Mouse (Mus musculus) thymus, postnatal 10 days (tissue): ENCODE data around the gene Wdsub1.
"Not testable (repeated sequence)": the region's sequence is repeated elsewhere in the genome, so short reads cannot be mapped to it uniquely, and the experiment has no call there.

ENCODE experiments used
- DNase-seq, 2 experiments: peaks; one replicate each; pipeline ENCODE4 v3.0.0; 2021; ENCODE audit warnings: low spot score in 2 of 2

Gene Wdsub1

DNA sequence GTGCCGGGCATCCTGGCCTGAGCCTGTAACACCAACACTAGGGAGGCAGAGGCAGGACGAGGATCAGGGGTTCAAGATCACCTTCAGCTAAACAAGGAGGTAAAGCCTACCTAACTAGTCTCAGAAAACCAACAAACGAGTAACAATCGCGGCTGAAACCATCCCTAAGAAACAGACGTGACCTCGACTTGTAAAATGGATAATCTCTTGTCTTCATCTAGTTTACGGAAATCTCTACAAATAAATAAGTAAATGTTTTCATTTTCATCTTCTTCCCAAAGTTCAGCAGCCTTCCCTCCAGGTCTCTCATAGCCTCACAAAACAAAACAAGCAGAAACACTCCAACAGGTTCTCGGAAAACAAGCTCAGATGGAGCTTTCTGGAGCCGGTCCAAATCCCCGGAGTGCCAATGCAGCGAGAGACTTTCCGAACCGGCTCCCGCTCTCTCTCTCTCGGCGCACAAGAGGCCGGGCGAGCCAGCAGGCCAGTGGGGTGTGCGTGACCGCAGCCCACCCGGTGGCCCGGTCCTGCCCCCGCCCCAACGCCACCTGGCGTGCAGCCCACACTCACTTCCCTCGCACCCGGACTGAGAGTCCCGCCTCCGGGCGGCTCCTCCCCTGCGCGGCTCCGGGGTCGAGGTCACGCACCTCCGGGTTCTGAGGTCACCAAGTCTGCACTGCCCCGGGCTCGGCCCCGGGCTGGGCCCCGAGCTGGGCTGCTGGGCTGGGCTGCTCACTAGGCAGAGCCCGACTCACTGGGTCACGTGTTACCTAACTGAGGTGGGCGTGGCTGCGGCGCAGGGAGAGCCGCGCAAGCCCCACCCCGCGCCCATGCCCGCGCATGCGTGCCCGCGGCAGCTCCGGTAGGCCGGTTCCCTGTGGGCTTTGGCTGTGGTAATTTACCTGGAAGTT is at the start of gene Wdsub1:
Wdsub1 (minus strand) TSS at position 761 of the 911 bp plus-strand sequence.
- DNase-seq, result peak; percentile 85 to 91

DNA sequence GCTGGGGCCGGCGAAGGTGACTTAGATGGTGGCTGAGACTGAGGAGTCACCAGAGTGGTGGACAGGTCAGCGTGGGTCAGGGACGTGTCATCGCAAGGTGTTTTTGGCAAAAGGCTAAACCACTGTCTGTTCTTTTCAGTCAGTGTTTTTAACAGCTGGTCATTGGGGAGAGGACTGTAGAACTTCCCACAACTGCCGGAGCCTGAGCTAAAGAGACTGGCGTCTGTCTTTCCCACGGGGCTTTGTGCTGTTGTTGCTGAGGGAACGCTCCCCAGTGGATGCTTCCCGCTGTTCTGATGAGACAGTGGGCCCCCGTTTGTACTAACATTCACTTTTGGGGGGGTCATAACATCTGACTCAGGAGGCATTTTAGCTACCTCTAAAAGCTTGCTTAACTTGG is 31.2 kb upstream of the Wdsub1 start:
- DNase-seq, result no peak

GRCm38 (mm10) chr2:59908048-59908447 is 25.7 kb upstream of the Wdsub1 start:
- no peak for DNase-seq

GRCm38 (mm10) chr2:59904007-59904406 is 21.6 kb upstream of the Wdsub1 start:
- DNase-seq, result no peak

GRCm38 (mm10) chr2:59898666-59899065 is 16.3 kb upstream of the Wdsub1 start:
- no peak for DNase-seq

- DNase-seq, result no peak
Observed at GRCm38 (mm10) chr2:59898105-59898504, 15.7 kb upstream of the Wdsub1 start.

- DNase-seq, result no peak
Observed at GRCm38 (mm10) chr2:59896837-59897236, 14.4 kb upstream of the Wdsub1 start.

GRCm38 (mm10) chr2:59896400-59896799 is 14.0 kb upstream of the Wdsub1 start:
- no peak for DNase-seq

DNA sequence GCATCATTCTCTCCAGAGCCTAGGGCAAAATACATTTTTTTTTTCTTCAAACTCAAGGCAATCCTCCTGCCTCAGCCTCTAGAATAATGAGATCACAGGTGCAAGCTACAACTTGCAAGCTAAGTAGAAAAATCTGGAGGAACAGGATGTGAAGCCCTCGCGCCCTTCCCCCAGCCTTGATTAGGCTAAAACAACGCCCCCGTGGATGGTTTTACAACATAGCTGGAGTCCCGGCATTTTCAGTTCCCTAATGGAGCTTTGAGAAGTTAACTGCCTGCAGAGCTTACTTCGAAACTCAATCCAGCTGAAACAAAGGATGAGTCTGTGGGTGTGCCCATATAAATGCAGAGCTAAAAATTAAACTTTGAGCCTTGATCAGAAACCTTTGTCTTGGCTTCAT is 7.3 kb upstream of the Wdsub1 start:
- DNase-seq, result no peak

- DNase-seq, result no peak
Observed at GRCm38 (mm10) chr2:59882742-59883281, 421 bp upstream of the Wdsub1 start.

DNA sequence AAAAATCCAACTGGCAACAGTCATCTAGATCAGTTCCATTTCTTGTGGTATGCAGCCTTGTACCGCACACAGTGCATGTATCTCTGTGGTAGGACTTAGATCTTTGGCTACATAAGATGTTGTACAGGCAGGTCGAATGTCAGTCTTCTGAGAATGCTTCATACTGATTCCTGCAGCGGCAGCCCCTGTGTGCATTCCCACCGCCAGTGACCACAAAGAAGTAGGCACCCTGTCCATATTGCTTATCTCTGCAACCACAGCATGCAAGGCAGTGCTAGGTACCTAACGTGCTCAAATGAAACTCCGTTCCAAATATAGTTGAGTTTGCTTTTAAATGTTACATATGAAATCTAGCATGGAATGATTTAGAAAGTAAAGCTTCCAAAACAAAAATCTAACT is 987 bp downstream of the Wdsub1 start:
- no peak for DNase-seq

DNA sequence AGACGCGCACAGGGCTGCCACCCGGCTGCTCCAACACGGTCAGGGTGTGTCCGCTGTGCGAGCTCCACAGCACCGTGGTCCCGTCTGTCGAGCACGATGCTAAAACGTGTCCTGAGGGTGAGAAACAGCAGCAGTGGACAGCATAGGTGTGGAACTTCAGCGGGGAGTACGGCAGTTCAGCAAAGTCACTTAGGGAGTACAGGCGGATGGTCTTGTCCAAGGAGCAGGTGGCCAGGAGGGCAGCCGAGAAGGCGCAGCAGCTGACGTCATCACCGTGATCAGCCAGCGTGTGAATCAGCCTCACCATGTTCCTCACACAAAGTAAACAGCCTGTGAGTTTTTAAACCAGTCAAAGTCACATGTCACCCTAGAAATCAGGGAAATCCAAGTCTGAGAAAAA is 4.2 kb downstream of the Wdsub1 start:
- no peak for DNase-seq

- peak in 1 of 2 experiments; percentile 16 for DNase-seq
Observed at GRCm38 (mm10) chr2:59877335-59877734, 5.1 kb downstream of the Wdsub1 start.

DNA sequence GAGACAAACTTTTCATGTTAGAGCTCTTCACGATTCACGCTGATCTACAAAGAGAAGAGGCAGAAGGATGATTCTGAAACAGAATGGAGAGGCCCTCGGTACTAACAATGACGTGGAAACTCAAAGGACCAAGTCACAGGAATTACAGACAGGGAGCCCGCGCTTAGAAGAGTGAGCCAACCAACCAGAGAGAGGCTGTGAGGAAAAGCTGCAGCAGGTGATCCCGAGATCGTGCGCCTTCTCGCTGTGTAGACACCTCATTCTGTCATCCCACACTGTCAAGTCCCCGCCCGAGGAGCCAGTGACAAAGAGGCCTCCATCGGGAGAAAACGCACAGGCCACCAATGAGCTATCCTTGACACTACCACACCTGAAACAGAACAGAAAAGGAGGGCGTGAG is 5.9 kb downstream of the Wdsub1 start:
- no peak for DNase-seq

- DNase-seq, result no peak
Observed at GRCm38 (mm10) chr2:59870526-59870925, 11.9 kb downstream of the Wdsub1 start.

DNA sequence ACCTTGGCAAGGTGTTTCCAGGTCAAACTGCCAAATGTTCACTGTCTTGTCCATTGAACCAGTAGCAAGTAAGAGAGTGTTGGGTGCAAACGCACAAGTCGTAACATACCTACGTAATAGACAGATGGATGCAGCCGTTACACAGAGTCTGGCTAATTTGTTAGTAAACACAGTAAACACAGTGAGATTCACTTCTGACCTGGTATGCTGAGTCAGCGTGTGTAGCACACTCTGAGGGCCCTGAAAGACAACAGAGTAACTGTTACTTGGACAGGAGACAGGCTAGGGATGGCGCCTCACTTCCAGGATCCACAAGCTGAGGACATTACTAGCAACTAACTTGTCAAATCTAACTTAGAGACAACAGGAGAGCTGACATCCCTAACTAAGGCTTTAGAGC is 19.8 kb downstream of the Wdsub1 start:
- DNase-seq, result no peak

DNA sequence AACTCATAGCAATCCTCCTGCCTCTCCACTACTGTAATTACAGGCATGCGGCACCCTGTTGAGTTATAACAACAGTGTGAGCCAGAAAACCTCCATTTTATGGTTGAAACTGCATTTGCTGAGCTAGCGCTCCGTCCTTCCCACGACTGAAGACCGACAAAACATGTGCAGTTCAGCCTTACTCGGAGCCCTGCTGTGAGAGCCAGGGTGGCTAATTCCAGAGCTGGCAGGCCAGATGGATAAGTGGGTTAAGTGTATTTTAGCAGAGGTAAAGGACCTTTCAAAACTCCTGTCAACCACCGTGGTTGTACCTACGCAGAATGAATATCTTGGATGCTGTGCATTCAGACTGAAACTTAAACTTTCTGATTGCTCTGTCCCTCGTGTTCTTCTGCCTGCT is 28.0 kb downstream of the Wdsub1 start:
- DNase-seq, result no peak

DNA sequence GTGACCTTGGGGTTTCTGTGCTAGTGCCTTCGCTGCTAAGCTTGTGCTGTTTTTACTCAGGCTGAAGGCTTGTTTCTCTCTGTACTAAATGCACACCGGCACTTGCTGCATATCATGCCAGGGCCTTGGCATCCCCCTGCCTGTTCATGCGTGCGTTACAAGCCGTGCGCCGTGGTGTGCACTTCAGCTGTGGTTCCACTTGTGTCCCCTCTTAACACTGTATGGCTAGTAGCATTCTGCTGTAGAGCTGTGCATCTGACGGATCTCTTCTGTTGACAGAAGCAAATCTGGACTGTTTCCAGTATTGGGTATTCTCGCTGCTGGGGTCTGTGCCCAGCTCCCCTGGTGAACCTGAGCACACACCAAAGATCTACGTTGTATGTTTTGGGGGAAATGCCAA is 28.8 kb downstream of the Wdsub1 start:
- DNase-seq, result no peak

GRCm38 (mm10) chr2:59852916-59853315 is 29.5 kb downstream of the Wdsub1 start:
- DNase-seq, result no peak

GRCm38 (mm10) chr2:59851885-59852284 is 30.5 kb downstream of the Wdsub1 start:
- DNase-seq, result not testable (repeated sequence)

DNA sequence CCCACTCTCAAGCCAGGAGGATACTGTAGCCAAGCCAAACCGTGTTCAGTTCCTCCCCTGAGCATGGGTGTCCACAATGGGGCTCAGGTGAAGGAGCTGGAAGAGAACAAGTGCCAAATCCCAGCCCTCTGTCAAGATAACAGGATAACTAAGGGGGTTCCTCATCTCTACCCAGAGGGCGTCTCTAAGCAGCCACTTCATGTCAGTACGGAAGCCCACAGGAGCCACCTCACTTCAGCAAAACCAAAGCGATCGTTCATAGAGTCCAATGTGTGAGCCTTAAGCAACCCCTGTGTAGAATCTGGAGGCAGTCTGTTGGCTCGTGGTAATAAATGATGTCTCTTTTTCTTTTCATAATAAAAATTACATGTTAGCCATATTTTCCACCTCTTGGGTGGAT is 38.5 kb downstream of the Wdsub1 start:
- no peak for DNase-seq

DNA sequence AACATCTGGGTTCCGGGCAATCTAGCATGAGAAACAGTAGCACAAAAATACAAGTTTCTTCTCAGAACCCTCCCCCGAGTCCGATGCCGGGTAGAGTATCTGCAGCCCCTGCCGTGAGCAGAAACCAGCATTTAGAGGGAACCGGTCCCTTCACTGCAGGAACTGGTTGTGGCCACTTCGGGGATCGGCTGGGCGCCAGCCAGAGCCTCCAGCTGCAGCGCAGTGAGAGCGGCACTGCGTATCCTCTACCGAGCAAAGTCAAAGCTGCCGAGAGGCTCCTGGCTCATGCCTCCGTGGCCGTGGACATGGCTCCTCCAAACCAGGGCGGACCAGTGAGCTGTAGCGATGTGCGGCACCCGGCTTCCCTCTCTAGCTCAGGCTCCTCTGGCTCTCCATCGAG is 39.2 kb downstream of the Wdsub1 start:
- DNase-seq, result peak in 1 of 2 experiments; percentile 18

GRCm38 (mm10) chr2:59842556-59843008 is 39.8 kb downstream of the Wdsub1 start:
- no peak for DNase-seq
